26 mouse cellular contexts compared by ENCODE assay signal in genomic region chr1:136559774-136560173, GRCm38 (mm10).
DNase-seq lines count a peak whose midpoint lies in the region; ATAC-seq and TF ChIP-seq lines count a peak whose summit lies in the region.
"Had no signal": no experiment of that assay in that cellular context is flagged by ENCODE, and none has a peak within 500 bp of the region (broad histone marks: within the 10 kb centered on the region; RNA-seq: fewer than 3 reads in every experiment).

No protein-coding gene starts in this region.

- no peaks in the 10 kb centered on the region for H3K36me3 ChIP-seq in embryonic facial prominence, embryonic 12.5 days
- no peaks in the 10 kb centered on the region for H3K36me3 ChIP-seq in embryonic facial prominence, embryonic 10.5 days (replicated peaks)
- H3K36me3 ChIP-seq in kidney, postnatal 0 days (ENCODE audit: insufficient read depth, low read length) = no peaks in the 10 kb centered on the region
- no peaks in the 10 kb centered on the region for H3K36me3 ChIP-seq in lung, embryonic 15.5 days
- H3K36me3 ChIP-seq in hindbrain, embryonic 10.5 days = no peaks in the 10 kb centered on the region
- H3K36me3 ChIP-seq: hindbrain, embryonic 13.5 days; liver, embryonic 12.5 days; midbrain, embryonic 12.5 days; neural tube, embryonic 12.5 days; stomach, embryonic 15.5 days had no signal

- peak overlapping the region; percentile 38; the same call in 1 of the 2 replicates for H3K27ac ChIP-seq in embryonic facial prominence, embryonic 12.5 days
- no peak overlapping the region for H3K27ac ChIP-seq in embryonic facial prominence, embryonic 10.5 days (replicated peaks)
- H3K27ac ChIP-seq in kidney, postnatal 0 days = peak overlapping the region; percentile 28; the same call in 1 of the 2 replicates
- 0 out of 2 replicates have a peak overlapping the region, but pooled peaks have one; percentile 32 for H3K27ac ChIP-seq in lung, embryonic 15.5 days
- H3K27ac ChIP-seq in hindbrain, embryonic 10.5 days = no peak overlapping the region
- H3K27ac ChIP-seq: hindbrain, embryonic 13.5 days; layer of hippocampus, adult 2 months; left cerebral cortex, adult 2 months; liver, embryonic 12.5 days; midbrain, embryonic 12.5 days; neural tube, embryonic 12.5 days; stomach, embryonic 15.5 days had no signal

- no peak for TF ChIP-seq CTCF in kidney, postnatal 0 days (IDR thresholded peaks at IDR 0.05; ENCODE audit: low read depth)

- H3K4me2 ChIP-seq in embryonic facial prominence, embryonic 12.5 days (replicated peaks) = no peak overlapping the region
- H3K4me2 ChIP-seq in kidney, postnatal 0 days (ENCODE audit: low read length) = no peak overlapping the region; the same call in 1 of the 2 replicates
- H3K4me2 ChIP-seq in lung, embryonic 15.5 days = no peak overlapping the region
- H3K4me2 ChIP-seq: hindbrain, embryonic 13.5 days; liver, embryonic 12.5 days; midbrain, embryonic 12.5 days; neural tube, embryonic 12.5 days; stomach, embryonic 15.5 days had no signal

- H3K4me3 ChIP-seq in embryonic facial prominence, embryonic 12.5 days = no peak overlapping the region
- no peak overlapping the region for H3K4me3 ChIP-seq in embryonic facial prominence, embryonic 10.5 days
- no peak overlapping the region for H3K4me3 ChIP-seq in kidney, postnatal 0 days (replicated peaks; ENCODE audit: low read depth, low read length)
- no peak overlapping the region for H3K4me3 ChIP-seq in lung, embryonic 15.5 days
- no peak overlapping the region for H3K4me3 ChIP-seq in hindbrain, embryonic 10.5 days
- H3K4me3 ChIP-seq: hindbrain, embryonic 13.5 days; layer of hippocampus, adult 2 months; left cerebral cortex, adult 2 months; liver, embryonic 12.5 days; megakaryocyte, embryonic 14.5 days; midbrain, embryonic 12.5 days; myocyte; neural tube, embryonic 12.5 days; stomach, embryonic 15.5 days had no signal

- WGBS in embryonic facial prominence, embryonic 12.5 days = 85% methylated on average over 9 of the region's 9 CpGs
- WGBS in embryonic facial prominence, embryonic 10.5 days = 85% methylated on average over 9 of the region's 9 CpGs
- 84% methylated on average over 9 of the region's 9 CpGs for WGBS in kidney, postnatal 0 days
- WGBS in lung, embryonic 15.5 days = 71% methylated on average over 9 of the region's 9 CpGs
- WGBS in hindbrain, embryonic 10.5 days = 88% methylated on average over 9 of the region's 9 CpGs

- peaks cover 29% of the 10 kb centered on the region for H3K4me1 ChIP-seq in embryonic facial prominence, embryonic 12.5 days
- peaks cover 36% of the 10 kb centered on the region for H3K4me1 ChIP-seq in embryonic facial prominence, embryonic 10.5 days
- no peaks in the 10 kb centered on the region; the same call in 1 of the 2 replicates for H3K4me1 ChIP-seq in kidney, postnatal 0 days (replicated peaks; ENCODE audit: insufficient read depth, low read length)
- H3K4me1 ChIP-seq in lung, embryonic 15.5 days = peaks cover 29% of the 10 kb centered on the region
- H3K4me1 ChIP-seq in hindbrain, embryonic 10.5 days (replicated peaks) = peaks cover 11% of the 10 kb centered on the region; the same call in 1 of the 2 replicates
- H3K4me1 ChIP-seq: liver, embryonic 12.5 days; megakaryocyte, embryonic 14.5 days; stomach, embryonic 15.5 days had no signal

- ATAC-seq in embryonic facial prominence, embryonic 12.5 days (ENCODE audit: insufficient number of reproducible peaks, insufficient read depth, low FRiP score, low TSS enrichment) = no peak
- ATAC-seq in kidney, postnatal 0 days (replicated peaks; ENCODE audit: low FRiP score, low read depth) = no peak
- no peak for ATAC-seq in lung, embryonic 15.5 days (ENCODE audit: borderline replicate concordance, extremely low read depth, low FRiP score, low TSS enrichment)
- ATAC-seq: forebrain, embryonic 14.5 days; intestine, embryonic 16.5 days; liver, embryonic 12.5 days; liver, postnatal 0 days; Patski had no signal

- DNase-seq in embryonic facial prominence, embryonic 10.5 days (ENCODE audit: low spot score) = no peak
- DNase-seq in kidney, postnatal 0 days (ENCODE audit: low spot score) = no peak
- DNase-seq in kidney, adult 8-10 months = no peak
- DNase-seq in lung, postnatal 14 days = no peak
- DNase-seq in R1 (ENCODE audit: low read depth, low spot score) = peak; percentile 55
- no peak for DNase-seq in hindbrain, embryonic 10.5 days (ENCODE audit: low spot score)
- DNase-seq: adrenal gland, postnatal 25 days; cerebellum, adult 11-12 months; cerebellum, adult 9-11 months; gastrocnemius, postnatal 14 days; liver, postnatal 0 days; right cerebral cortex, adult 18-20 months had no signal

- no peak overlapping the region for H3K9ac ChIP-seq in embryonic facial prominence, embryonic 12.5 days
- no peak overlapping the region for H3K9ac ChIP-seq in kidney, postnatal 0 days (ENCODE audit: low read depth, low read length)
- H3K9ac ChIP-seq in lung, embryonic 15.5 days = no peak overlapping the region
- H3K9ac ChIP-seq: hindbrain, embryonic 13.5 days; liver, embryonic 12.5 days; liver, postnatal 0 days; midbrain, embryonic 12.5 days; neural tube, embryonic 12.5 days; stomach, embryonic 15.5 days had no signal

- no peaks in the 10 kb centered on the region for H3K27me3 ChIP-seq in embryonic facial prominence, embryonic 12.5 days
- no peaks in the 10 kb centered on the region for H3K27me3 ChIP-seq in embryonic facial prominence, embryonic 10.5 days (replicated peaks; ENCODE audit: low read depth, poor library complexity, severe bottlenecking)
- H3K27me3 ChIP-seq in kidney, postnatal 0 days (ENCODE audit: insufficient read depth, low read length) = no peaks in the 10 kb centered on the region
- no peaks in the 10 kb centered on the region for H3K27me3 ChIP-seq in lung, embryonic 15.5 days
- no peaks in the 10 kb centered on the region for H3K27me3 ChIP-seq in hindbrain, embryonic 10.5 days (ENCODE audit: insufficient read depth, poor library complexity, severe bottlenecking)
- H3K27me3 ChIP-seq: hindbrain, embryonic 13.5 days; liver, embryonic 12.5 days; neural tube, embryonic 12.5 days; Patski; stomach, embryonic 15.5 days had no signal

- H3K9me3 ChIP-seq in embryonic facial prominence, embryonic 12.5 days = no peaks in the 10 kb centered on the region
- H3K9me3 ChIP-seq in embryonic facial prominence, embryonic 10.5 days = no peaks in the 10 kb centered on the region
- H3K9me3 ChIP-seq in kidney, postnatal 0 days (replicated peaks; ENCODE audit: low read length) = no peaks in the 10 kb centered on the region
- no peaks in the 10 kb centered on the region for H3K9me3 ChIP-seq in lung, embryonic 15.5 days
- no peaks in the 10 kb centered on the region for H3K9me3 ChIP-seq in hindbrain, embryonic 10.5 days
- H3K9me3 ChIP-seq: hindbrain, embryonic 13.5 days; liver, embryonic 12.5 days; midbrain, embryonic 12.5 days; neural tube, embryonic 12.5 days; stomach, embryonic 15.5 days had no signal

Comparison
In these comparisons a context has a peak if more than half of its experiments do, and no peak if none do; other contexts are left out.
1. H3K27ac ChIP-seq: peak in embryonic facial prominence, embryonic 12.5 days (single experiment), kidney, postnatal 0 days (single experiment) and lung, embryonic 15.5 days (single experiment); none in embryonic facial prominence, embryonic 10.5 days (single experiment) and hindbrain, embryonic 10.5 days (single experiment).